Mouse (Mus musculus): ENCODE data around the gene Miga2. TPM values are rescaled to one million over a fixed set of nuclear protein-coding genes. Genes with fewer than 3 reads are reported as not detected.

Miga2 gene
- polyA plus RNA-seq, 1 experiment: 6.3 TPM

DNA sequence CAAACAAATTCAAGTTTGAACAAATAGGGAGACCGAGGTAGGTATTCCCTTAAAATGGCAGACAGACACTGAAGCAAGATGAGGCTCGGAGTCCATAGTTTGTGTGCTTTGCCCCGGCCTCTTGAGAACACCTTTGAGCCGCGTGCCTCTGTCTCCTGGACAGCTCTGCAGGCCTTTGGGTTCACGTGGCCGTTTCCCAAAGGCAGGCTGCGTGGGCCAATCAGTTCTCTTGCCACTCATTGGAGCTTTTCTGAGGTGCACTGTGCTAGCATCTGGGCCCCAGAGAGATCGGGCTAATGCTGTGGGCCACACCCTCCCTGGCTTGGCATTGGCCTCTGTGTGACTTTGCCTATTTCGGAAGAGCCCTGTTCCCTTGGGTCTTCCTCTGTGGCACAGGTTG lies 11.9 kb downstream of the Miga2 start:
- no peaks in the 10 kb centered on the region for H3K36me3 ChIP-seq (ENCODE audit: control insufficient read depth, insufficient read depth, low read length)
- no peaks in the 10 kb centered on the region; the same call in 1 of the 2 replicates for H3K4me1 ChIP-seq (ENCODE audit: control insufficient read depth, insufficient read depth, low read length)
- H3K4me3 ChIP-seq (ENCODE audit: control insufficient read depth, low read depth, low read length): no peak overlapping the region
- TF ChIP-seq POLR2A (IDR thresholded peaks at IDR 0.05; ENCODE audit: control insufficient read depth, low read depth, low read length) (no peak), CTCF (IDR thresholded peaks at IDR 0.05; ENCODE audit: control insufficient read depth, insufficient read depth, insufficient replicate concordance, low read depth, low read length) (no peak)
- no peak overlapping the region for H3K27ac ChIP-seq (ENCODE audit: control insufficient read depth, insufficient read depth, low read depth, low read length)
- no peaks in the 10 kb centered on the region for H3K27me3 ChIP-seq (ENCODE audit: control insufficient read depth, insufficient read depth, low read length)

DNA sequence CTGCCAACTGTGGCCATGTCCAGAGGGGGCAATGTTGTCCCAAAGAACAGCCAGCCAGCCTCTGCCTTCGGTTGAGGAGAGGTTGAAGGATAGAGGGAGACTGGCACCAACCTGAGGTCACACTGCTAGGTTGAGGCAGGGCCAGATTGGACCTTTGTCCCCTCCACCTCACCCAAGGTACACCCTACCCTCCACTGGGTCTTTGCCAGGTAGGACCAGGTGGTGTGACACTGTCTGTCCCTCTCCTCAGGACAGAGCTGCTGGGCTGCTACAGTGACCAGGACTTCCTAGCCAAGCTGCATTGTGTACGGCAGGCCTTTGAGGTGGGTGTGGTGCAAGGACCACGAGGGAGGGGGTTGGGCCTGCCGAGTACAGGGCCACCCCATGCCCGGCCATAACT lies 13.7 kb downstream of the Miga2 start:
- Histone ChIP-seq H3K27me3 (ENCODE audit: control insufficient read depth, insufficient read depth, low read length) (no peaks in the 10 kb centered on the region), H3K27ac (ENCODE audit: control insufficient read depth, insufficient read depth, low read depth, low read length) (no peak overlapping the region), H3K36me3 (ENCODE audit: control insufficient read depth, insufficient read depth, low read length) (no peaks in the 10 kb centered on the region; the same call in 1 of the 2 replicates), H3K4me1 (ENCODE audit: control insufficient read depth, insufficient read depth, low read length) (no peaks in the 10 kb centered on the region; the same call in none of the 2 replicates), H3K4me3 (ENCODE audit: control insufficient read depth, low read depth, low read length) (no peak overlapping the region)
- TF ChIP-seq POLR2A (IDR thresholded peaks at IDR 0.05; ENCODE audit: control insufficient read depth, low read depth, low read length): no peak
- TF ChIP-seq CTCF (IDR thresholded peaks at IDR 0.05; ENCODE audit: control insufficient read depth, insufficient read depth, insufficient replicate concordance, low read depth, low read length): peak; percentile 3; the same call in 1 of the 2 replicates

DNA sequence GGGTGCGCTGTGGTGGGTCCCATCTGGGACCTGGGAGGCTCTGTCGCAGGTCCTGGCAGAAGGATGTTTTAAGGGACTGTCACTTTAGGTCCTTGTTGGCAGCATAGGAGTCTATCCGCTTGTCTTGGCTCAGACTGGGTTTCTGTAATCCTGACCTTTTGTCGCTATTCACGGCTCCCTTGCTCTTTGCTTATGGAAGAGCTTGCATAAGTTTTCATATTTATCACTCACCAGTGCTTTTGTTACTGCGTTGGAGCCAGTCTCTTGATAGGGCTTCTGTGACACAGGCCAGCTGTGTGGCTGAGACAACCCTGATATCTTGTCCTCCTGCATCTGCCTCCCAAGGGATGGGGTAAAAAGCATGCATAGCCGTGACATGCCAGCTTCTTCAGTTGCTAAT lies 15.3 kb downstream of the Miga2 start:
- H3K27me3 ChIP-seq (ENCODE audit: control insufficient read depth, insufficient read depth, low read length): no peaks in the 10 kb centered on the region
- no peak overlapping the region for H3K27ac ChIP-seq (ENCODE audit: control insufficient read depth, insufficient read depth, low read depth, low read length)
- TF ChIP-seq CTCF (IDR thresholded peaks at IDR 0.05; ENCODE audit: control insufficient read depth, insufficient read depth, insufficient replicate concordance, low read depth, low read length): no peak
- no peak for TF ChIP-seq POLR2A (IDR thresholded peaks at IDR 0.05; ENCODE audit: control insufficient read depth, low read depth, low read length)
- no peaks in the 10 kb centered on the region; the same call in none of the 2 replicates for H3K4me1 ChIP-seq (ENCODE audit: control insufficient read depth, insufficient read depth, low read length)
- H3K36me3 ChIP-seq (ENCODE audit: control insufficient read depth, insufficient read depth, low read length): no peaks in the 10 kb centered on the region; the same call in 1 of the 2 replicates
- no peak overlapping the region for H3K4me3 ChIP-seq (ENCODE audit: control insufficient read depth, low read depth, low read length)

DNA sequence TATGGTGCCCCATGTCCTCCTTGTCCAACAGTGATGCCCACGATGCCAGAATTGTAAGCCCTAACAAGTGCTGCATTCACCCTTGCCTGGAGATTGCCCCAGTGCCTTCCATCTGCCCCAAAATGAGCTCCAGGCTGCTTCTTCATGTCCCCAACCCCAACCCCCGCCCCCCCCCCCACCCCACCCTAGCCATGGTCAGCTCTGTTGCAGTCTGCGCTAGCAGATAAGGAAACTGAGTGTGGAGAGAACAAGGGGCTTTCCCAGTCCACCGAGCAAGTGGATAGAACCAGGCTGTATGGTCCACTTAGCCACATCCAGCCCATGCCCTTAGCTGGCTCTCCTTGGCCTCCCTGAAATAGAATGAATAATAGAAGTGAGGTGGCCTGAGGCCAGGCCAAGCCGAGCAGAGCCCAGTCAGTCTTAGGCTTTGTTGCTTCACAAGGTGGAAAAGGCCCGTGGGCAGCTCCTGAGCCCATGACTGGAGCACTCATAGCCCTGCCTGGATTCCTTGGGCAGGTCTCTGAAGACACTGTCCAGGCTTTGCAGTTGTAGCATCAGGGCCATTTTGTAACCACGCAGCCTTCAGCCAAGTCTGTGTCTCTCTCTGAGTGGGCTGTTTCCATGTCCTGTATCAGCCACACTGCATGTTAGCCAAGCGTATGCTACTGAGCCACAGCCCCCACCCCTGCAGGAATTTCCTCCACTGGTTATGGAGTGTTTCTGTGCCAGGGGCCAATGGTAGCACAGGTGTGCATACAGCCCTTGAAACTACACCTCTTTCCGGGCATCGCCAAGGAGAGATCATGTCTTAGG lies 16.7 kb downstream of the Miga2 start:
- no peak for TF ChIP-seq POLR2A (IDR thresholded peaks at IDR 0.05; ENCODE audit: control insufficient read depth, low read depth, low read length)
- TF ChIP-seq CTCF (IDR thresholded peaks at IDR 0.05; ENCODE audit: control insufficient read depth, insufficient read depth, insufficient replicate concordance, low read depth, low read length): no peak
- Histone ChIP-seq H3K4me1 (ENCODE audit: control insufficient read depth, insufficient read depth, low read length) (no peaks in the 10 kb centered on the region; the same call in none of the 2 replicates), H3K4me3 (ENCODE audit: control insufficient read depth, low read depth, low read length) (no peak overlapping the region), H3K36me3 (ENCODE audit: control insufficient read depth, insufficient read depth, low read length) (no peaks in the 10 kb centered on the region; the same call in 1 of the 2 replicates), H3K27ac (ENCODE audit: control insufficient read depth, insufficient read depth, low read depth, low read length) (no peak overlapping the region), H3K27me3 (ENCODE audit: control insufficient read depth, insufficient read depth, low read length) (no peaks in the 10 kb centered on the region)

DNA sequence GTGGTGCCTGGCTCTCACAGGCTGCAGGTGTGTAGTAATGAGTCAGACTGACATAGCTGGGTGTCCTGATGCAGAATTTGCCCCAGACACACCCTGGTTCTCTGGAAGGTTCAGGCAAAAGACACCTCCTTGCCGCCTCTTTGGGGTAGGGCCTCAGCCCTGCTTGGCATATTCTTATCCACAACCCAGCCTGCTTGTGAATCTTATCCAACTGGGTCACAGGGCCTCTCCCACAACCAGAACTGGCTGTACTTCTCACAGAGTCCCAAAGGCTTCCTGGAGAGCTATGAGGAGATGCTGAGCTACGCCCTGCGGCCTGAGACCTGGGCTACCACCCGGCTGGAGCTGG lies 17.3 kb downstream of the Miga2 start:
- Histone ChIP-seq H3K27ac (ENCODE audit: control insufficient read depth, insufficient read depth, low read depth, low read length) (no peak overlapping the region), H3K4me1 (ENCODE audit: control insufficient read depth, insufficient read depth, low read length) (no peaks in the 10 kb centered on the region; the same call in none of the 2 replicates), H3K27me3 (ENCODE audit: control insufficient read depth, insufficient read depth, low read length) (no peaks in the 10 kb centered on the region), H3K36me3 (ENCODE audit: control insufficient read depth, insufficient read depth, low read length) (no peaks in the 10 kb centered on the region; the same call in 1 of the 2 replicates), H3K4me3 (ENCODE audit: control insufficient read depth, low read depth, low read length) (no peak overlapping the region)
- TF ChIP-seq CTCF (IDR thresholded peaks at IDR 0.05; ENCODE audit: control insufficient read depth, insufficient read depth, insufficient replicate concordance, low read depth, low read length) (no peak), POLR2A (IDR thresholded peaks at IDR 0.05; ENCODE audit: control insufficient read depth, low read depth, low read length) (no peak)

DNA sequence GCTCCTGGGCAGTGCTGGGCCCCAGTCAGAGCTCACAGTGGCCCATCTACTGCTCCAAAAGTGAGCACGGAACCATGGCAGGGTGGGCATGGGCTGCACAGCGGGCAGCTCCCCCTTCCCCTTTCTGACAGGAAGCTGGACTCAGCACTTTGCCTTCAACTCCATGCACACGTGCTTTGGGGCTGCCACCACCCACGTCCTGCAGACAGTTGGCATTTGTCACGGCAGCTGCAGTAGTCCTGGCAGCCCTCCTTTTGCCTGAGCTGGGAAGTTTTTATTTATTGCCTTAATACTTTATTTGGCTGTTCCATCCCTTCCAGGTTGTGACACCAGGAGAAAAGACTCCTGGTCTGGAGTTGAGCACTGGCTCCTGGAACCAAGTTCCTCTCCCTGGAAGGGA lies 20.8 kb downstream of the Miga2 start:
- H3K27ac ChIP-seq (ENCODE audit: control insufficient read depth, insufficient read depth, low read depth, low read length): no peak overlapping the region
- no peak overlapping the region for H3K4me3 ChIP-seq (ENCODE audit: control insufficient read depth, low read depth, low read length)
- H3K36me3 ChIP-seq (ENCODE audit: control insufficient read depth, insufficient read depth, low read length): no peaks in the 10 kb centered on the region; the same call in 1 of the 2 replicates
- no peaks in the 10 kb centered on the region; the same call in none of the 2 replicates for H3K4me1 ChIP-seq (ENCODE audit: control insufficient read depth, insufficient read depth, low read length)
- H3K27me3 ChIP-seq (ENCODE audit: control insufficient read depth, insufficient read depth, low read length): no peaks in the 10 kb centered on the region
- TF ChIP-seq POLR2A (IDR thresholded peaks at IDR 0.05; ENCODE audit: control insufficient read depth, low read depth, low read length): no peak
- no peak for TF ChIP-seq CTCF (IDR thresholded peaks at IDR 0.05; ENCODE audit: control insufficient read depth, insufficient read depth, insufficient replicate concordance, low read depth, low read length)

DNA sequence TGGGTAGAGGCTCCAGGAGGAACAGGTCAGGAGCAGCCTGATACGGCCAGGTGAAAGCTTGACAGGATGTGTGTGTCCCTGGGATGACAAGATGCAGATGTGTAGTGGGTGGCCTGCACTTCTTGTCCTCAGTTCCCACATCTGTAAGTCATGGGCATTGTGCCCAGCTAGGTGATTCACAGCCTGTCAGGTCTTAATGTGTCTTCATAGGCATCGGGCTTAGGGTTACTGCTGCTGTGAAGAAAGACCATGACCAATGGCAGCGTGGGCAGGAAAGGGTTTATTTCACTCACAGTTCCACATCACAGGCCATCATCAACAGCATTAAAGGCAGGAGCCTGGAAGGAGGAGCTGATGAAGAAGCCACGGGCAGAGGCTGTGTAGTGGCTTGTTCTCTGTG lies 21.6 kb downstream of the Miga2 start:
- Histone ChIP-seq H3K27ac (ENCODE audit: control insufficient read depth, insufficient read depth, low read depth, low read length) (no peak overlapping the region), H3K4me1 (ENCODE audit: control insufficient read depth, insufficient read depth, low read length) (no peaks in the 10 kb centered on the region; the same call in none of the 2 replicates), H3K4me3 (ENCODE audit: control insufficient read depth, low read depth, low read length) (no peak overlapping the region), H3K36me3 (ENCODE audit: control insufficient read depth, insufficient read depth, low read length) (no peaks in the 10 kb centered on the region; the same call in 1 of the 2 replicates), H3K27me3 (ENCODE audit: control insufficient read depth, insufficient read depth, low read length) (no peaks in the 10 kb centered on the region)
- TF ChIP-seq POLR2A (IDR thresholded peaks at IDR 0.05; ENCODE audit: control insufficient read depth, low read depth, low read length): no peak
- TF ChIP-seq CTCF (IDR thresholded peaks at IDR 0.05; ENCODE audit: control insufficient read depth, insufficient read depth, insufficient replicate concordance, low read depth, low read length): no peak
